Mouse (Mus musculus): ENCODE data around the gene Mymk.

The Mymk gene

GRCm38 (mm10) chr2:27078312-27078711 is 6.3 kb upstream of the Mymk start:
- DNase-seq, result no peak

DNA sequence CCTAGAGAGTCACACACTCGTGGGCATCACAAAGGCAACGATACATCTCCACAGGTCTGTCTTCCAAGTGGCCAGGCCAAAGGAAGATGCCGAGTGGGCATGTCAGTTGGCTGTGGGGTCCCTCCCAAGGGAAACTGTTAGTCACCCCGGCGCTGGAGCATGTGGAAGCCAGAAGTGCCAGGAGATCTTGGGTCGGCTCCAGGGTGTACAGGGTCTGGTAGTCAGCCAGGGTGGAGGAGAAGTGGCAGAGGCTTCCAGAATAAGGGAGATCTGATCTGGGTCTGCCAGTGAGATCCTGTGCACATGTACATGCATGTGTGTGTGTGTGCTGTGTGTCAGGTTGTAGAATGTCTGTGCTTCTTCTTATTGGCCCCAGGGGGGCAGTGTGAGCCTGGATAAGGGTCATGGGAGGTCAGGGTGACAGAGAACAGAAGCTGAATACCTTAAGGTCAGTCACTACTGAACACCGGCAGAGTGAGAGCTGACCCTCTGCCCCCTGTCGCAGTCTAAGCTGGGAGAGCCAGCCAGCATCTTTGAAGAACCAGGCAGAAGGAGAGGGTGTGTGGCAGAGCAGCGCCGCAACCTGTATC is 5.8 kb upstream of the Mymk start:
- DNase-seq, result no peak

GRCm38 (mm10) chr2:27075485-27075884 is 3.5 kb upstream of the Mymk start:
- peak; percentile 46 for DNase-seq

GRCm38 (mm10) chr2:27074804-27075203 is 2.8 kb upstream of the Mymk start:
- DNase-seq, result no peak

DNA sequence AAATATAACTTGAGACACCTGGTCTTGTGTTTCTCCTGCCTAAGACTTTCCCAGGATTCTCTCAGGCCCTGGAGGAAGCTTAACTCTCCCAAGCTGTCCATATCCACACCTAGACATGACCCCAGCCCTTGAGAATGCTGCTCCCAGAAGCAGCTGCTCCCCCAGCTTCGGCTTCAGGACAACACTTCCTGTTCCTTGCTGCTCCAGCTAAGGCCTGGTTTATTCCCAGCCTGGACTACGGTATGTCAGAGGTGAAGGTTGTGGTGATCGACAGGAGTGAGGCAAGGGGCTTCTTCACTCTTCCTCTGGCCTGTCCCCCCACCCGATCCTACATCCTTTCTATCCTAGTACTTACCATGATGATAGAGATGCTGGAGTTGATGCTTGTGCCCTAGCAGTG is 1.4 kb upstream of the Mymk start:
- DNase-seq, result no peak

DNA sequence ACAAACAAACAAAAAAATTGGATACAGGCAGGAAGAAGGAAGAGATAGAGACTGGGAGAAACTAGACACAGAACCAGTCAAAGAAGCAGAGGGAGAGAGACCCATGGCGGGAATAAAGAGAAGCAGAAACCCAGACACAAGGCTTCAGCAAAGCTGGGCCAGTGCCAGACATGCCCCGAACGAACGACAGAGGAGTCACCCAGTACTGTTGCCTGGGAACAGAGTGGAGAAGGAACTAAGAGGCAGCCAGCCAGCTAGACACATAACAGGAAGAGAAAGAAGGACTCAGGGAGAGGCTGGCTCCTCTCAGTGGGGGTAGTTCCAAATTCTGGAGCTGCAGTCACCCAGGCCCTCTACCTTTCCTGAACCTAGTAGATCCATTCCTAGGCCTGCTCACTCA is 842 bp downstream of the Mymk start:
- no peak for DNase-seq

GRCm38 (mm10) chr2:27070247-27070813 is 1.6 kb downstream of the Mymk start:
- DNase-seq, result no peak

DNA sequence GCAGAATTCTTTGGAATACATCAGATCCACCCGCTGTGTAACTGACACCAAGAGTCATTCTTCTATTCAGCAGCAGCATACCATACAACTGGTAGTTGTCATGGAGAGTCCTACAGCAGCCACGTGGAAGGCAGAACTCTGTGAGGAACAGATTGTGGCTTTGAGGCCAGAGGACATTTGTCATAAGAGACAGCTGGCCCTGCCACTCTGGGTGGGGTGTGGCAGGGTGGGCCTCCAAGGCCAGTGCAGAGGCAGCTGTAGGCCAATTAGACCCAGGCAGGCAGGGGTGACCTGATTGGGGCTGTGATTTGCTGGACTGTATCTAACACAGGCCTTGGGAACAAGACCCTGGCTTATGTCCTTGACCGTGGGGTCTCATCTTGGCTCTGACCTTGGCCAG is 2.3 kb downstream of the Mymk start:
- no peak for DNase-seq

DNA sequence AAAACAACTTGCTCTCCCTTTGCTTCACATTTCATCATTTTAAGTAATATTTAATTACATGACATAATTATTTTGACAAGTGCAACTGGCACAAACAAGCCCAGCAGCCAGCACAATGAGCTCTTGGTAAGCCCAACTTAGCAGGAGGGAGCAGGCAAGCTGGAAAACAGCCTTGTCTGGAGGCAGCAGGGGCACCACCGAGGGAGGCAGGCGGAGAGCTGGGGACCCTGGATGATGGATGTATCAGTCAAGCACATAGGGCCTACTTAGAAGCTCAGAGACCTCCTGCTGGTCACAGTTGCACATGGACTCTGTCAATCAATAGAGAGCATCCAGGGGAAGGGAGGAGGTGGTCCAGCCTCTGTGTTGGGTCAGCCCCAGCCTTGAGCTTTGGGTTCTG is 4.0 kb downstream of the Mymk start:
- DNase-seq, result no peak

DNA sequence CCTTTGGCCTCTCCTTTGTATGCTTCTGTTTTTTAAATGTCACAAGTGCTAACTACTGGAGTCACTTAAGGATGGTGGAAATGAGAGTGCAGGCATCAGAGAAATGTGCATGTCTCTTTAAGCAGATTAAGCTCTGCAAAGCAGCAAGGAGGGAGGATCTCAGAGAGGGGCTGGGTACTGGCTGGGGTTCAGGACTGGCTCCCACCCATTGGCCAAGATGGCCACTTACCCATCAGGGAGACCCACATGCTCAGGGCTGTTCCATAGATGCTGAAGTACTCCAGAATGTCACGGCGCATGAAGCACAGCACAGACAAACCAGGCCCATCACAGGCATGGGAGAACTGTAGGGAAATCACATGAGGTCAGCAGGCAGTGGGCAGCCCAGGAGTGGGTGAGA is 4.9 kb downstream of the Mymk start:
- no peak for DNase-seq

DNA sequence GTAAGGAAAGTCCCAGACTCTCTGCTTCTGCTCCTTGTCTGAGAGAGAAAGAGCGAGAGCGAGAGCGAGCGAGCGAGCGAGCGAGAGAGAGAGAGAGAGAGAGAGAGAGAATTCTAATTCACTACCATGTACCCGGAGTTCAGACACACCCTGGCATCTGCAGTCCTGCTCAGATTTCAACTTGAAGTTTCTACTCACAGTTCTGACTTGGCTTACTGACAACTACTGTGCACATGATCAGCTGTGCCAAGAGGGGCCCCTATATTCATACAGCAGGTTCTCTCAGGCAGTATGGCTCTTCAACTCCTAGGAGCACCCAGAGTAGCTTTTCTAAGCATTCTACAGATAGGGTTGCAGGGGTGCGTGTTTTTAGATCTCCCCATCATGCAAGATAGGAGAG is 12.8 kb downstream of the Mymk start:
- DNase-seq, result no peak

DNA sequence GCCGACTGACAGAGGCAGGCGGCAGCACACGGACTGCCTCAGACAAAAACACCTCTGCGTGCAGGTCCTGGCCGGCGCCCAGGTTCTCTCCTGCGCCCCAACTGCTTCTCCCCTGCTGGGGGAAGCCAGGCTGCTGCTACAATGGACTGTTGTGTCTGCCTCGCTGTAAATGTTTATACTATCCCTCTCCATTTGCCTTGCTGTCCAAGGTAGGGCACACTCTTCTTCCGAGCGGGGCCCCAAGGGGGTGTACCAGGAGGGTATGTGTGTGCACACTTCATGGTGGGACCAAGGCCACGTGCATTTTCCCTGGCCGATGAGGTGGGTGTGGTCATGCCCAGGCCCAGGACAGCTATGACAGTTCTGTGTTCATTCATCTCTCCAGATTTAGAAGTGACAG is 13.2 kb downstream of the Mymk start:
- DNase-seq, result no peak

DNA sequence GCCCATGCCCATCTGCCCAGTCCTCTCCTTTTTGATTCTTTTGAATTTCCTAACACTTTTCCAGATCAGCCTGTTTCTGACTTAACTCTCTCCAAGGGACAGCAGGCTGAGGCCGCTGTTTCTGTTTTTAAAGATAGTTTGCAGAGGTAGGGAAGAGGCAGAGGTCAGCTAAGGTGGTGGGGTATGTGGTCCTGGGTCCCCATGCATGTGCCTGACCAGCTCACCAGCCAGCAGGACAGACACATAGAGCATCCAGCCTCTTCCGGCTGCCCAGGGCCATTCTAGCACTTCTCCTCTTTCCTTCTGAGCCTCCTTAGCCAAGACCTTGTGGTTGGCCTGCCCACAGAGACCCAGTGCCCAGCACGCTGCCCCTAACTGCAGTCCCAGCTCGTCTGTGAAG is 13.7 kb downstream of the Mymk start:
- no peak for DNase-seq

DNA sequence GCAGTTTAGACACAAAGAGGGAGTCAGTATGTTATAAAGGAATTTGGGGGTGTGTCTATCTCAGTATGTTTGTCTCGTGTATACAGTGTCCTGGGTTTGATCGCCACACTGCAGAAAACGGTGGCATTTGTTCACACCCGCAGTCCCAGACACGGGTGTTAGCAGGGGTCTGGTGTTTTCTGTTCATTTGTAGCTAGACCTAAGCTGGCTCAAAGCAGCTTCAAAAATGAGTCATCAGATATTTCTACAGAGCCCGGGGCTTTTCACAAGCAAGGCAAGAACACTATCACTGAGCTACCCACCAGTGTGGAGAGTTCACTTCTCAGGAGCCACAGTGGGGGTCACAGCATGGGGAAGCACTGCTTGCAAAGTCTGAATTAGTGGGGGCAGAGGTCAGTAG is 22.6 kb downstream of the Mymk start:
- DNase-seq, result no peak

DNA sequence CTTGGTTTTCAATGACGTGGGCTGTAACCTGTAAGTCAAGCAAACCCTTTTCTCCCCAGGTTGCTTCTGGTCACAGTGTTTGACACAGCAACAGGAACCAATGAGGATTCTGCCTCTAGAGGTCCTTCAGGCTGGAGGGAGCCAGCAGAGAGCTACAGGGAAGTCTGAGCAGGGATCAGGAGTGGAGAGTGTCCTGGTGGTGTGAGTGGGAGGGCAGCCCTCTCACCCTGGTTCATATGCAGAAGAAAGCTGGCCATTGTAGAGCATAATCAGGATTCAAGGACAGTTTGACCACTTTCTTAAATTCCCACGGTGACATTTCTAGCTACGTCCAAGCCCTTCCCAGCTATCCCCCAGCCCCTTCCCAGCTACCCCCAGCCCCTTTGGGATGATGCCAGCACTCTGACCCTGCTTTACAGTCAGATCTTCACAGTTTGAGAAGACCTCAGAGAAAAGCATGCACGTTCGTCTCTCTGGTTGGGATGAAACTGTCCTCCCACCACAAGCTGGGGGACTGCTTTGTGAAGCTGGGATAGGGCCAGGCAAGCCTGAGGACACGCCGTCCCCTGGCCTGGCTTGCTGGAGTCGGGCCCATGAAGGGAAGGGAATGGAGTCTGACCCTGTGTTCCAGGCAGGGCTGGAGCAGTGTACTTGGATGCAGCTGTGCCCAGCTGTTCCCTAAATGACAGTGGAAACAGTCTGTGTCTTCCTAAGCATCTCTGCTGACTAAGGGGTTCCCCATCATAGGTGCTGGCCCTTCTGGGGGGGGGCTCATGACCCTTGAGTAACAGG is 25.8 kb downstream of the Mymk start:
- DNase-seq, result no peak

DNA sequence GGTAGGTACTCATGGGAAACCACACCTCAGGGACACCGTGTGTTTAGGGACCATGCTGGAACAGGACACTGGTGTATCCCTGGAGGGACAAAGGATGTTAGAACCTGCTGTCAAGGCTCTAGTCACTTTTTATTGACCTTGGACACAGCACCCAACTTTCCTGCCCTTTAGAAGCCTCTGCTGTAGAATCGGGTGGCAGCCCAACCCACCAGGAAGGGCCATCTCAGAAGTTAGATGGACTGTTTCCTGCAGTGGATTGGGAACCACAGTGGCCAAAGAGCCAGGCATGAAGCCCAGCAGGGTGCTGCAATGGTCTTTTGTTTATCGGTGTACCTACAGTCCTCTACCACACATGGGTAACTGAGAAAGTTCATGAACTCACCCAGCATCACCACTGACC is 27.3 kb downstream of the Mymk start:
- DNase-seq, result no peak

DNA sequence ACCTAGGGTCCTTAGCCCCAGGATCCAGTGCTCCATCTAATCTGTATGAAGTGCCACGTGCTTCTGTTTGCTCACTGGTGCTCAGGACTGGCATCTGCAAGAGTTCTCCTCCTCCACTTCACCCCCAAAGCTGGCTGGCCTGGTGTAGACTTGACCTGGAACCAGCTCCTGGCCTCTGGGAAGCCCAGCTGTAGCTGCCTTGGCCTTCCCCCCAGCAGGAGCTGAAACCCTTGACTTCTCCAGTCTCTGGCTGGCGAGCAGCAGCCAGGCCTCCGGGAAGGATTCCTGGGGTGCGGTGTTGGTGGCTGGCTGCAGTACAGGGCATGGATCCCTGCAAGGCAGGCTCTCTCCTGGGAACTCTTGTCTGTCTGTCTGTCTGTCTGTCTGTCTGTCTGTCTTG is 27.8 kb downstream of the Mymk start:
- no peak for DNase-seq

DNA sequence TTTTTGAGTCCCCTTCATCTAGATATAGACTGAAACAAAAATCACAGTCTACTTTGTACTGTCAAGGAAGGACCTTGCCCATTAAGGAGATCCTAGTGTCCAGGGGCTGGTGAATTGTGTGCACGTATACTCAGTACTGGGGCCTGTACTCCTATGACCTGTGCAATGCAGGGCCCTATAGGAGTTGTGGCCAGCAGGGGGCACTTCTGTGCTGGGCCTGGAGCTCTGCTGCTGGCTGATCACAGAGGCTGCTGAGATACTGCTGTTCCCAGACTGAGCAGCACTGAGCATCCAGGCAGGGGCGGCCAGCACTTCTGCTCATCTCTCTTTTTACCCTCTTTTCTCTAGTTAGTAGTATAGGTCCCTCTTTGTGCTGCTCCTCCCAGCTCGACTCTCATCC is 28.5 kb downstream of the Mymk start:
- peak; percentile 73 for DNase-seq

DNA sequence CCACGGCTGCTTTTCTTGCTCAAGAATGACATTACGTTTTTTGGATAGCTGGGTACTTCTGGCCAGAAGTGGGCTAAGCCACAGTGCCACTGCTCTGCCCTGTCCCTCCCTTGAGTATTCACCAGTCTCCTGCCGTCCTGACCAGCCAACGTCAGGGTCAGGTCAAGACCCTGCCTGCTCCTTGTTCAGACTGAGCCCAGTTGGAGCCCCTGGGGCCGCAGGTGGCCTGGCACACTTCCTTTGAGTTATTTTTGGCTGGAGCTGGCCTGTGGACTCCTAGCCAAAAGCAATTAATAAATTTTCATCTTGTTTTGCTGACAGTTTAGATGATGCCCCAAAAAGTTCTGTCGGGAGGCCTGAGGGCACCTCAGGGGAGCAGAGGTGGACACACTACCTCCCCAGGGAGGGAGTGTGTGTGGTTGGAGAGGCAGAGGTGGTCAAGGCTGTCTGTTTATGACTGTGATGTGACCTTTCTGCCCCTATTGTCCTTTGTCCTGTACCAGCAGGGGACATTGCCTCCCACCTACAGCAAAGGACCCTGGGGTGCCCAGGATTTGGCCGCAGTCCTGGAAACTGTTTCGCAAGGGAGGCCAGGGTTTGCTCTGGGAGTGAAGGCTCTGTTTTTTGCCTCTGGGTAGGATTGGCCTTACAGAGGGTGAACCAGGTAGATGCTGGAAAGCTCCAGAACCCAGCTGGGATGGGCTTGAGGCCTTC is 29.7 kb downstream of the Mymk start:
- no peak for DNase-seq

GRCm38 (mm10) chr2:27039286-27039685 is 32.7 kb downstream of the Mymk start:
- no peak for DNase-seq

DNA sequence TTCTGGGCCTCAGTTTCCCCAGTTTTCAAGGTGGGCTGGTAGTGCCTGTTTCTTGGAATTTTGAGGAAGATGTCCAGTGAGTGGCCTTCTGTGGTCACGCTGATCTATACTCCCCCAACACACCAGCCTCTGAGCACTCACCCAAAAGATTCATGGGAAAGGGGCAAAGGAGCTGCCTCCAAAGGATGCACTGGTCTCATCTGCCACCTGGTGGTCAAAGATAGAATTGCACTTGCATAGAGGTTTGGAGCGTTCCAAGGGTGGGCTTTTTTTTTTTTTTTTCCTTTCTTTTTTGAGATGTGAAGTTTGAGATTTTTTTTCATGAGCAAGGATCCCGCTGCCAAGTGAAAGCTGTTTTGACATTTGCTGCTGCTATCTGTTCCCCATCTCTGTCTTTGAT is 33.4 kb downstream of the Mymk start:
- peak; percentile 77 for DNase-seq

DNA sequence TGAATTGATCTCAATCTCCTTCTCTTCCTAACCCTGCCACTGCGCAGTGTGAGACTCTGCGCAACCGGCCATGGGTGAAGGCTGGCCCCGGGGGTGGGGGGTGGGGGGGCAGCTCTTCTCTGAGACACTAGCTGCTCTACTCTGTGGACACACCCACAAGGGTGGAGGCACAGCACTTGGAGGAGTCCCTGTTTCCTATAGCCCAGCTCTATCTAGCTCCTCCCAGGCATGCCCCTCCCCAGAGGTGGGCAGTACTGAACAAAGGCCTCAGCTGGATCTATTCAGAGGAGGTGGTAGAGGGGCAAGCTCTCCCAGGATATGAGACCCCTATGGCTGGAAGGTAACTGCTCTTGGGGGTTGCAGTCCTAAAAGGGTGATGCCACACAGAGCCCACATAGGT is 35.0 kb downstream of the Mymk start:
- DNase-seq, result no peak

GRCm38 (mm10) chr2:27036003-27036402 is 36.0 kb downstream of the Mymk start:
- no peak for DNase-seq

GRCm38 (mm10) chr2:27032361-27032760 is 39.6 kb downstream of the Mymk start:
- no peak for DNase-seq
